Mouse (Mus musculus): ENCODE measurements around the gene Amt. TPM values are rescaled to one million over a fixed set of nuclear protein-coding genes. Genes with fewer than 3 reads are reported as not detected.
A peak's percentile ranks its signal among the peaks of the same experiment; 100 is the strongest.
"Not testable (repeated sequence)": the region's sequence is repeated elsewhere in the genome, so short reads cannot be mapped to it uniquely, and the experiment has no call there.

The Amt gene
- total RNA-seq, 2 experiments from 2014 or later: 34.9 to 36.2 TPM

GRCm38 (mm10) chr9:108284410-108284809 lies 12.2 kb upstream of the Amt start:
- DNase-seq: no peak

- not testable (repeated sequence) for DNase-seq
Observed at GRCm38 (mm10) chr9:108287526-108288238, 9.0 kb upstream of the Amt start.

- DNase-seq: no peak
Observed at GRCm38 (mm10) chr9:108289347-108289746, 7.3 kb upstream of the Amt start.

- DNase-seq: peak; percentile 90 to 91
Observed at GRCm38 (mm10) chr9:108290016-108290750, 6.5 kb upstream of the Amt start, which contains the start of gene Nicn1. TSS of gene Nicn1 (plus strand) at chr9:108290429.

- no peak for DNase-seq
Observed at GRCm38 (mm10) chr9:108290773-108291172, 5.9 kb upstream of the Amt start.

- DNase-seq: no peak
Observed at GRCm38 (mm10) chr9:108301853-108302252, 5.2 kb downstream of the Amt start.

- DNase-seq: no peak
Observed at GRCm38 (mm10) chr9:108304716-108305115, 8.1 kb downstream of the Amt start.

- DNase-seq: no peak
Observed at GRCm38 (mm10) chr9:108305170-108305569, 8.5 kb downstream of the Amt start.

- peak; percentile 99 for DNase-seq
Observed at GRCm38 (mm10) chr9:108305629-108306520, 9.2 kb downstream of the Amt start, which contains the start of the genes Rhoa and Tcta. TSS of gene Rhoa (plus strand) at chr9:108306129. TSS of gene Tcta (minus strand) at chr9:108306160.

- no peak for DNase-seq
Observed at GRCm38 (mm10) chr9:108306571-108306980, 9.9 kb downstream of the Amt start.

GRCm38 (mm10) chr9:108307021-108307807 lies 10.6 kb downstream of the Amt start:
- DNase-seq: no peak

- DNase-seq: no peak
Observed at GRCm38 (mm10) chr9:108308141-108308540, 11.5 kb downstream of the Amt start.

GRCm38 (mm10) chr9:108317572-108317971 lies 20.9 kb downstream of the Amt start:
- DNase-seq: no peak

- DNase-seq: no peak
Observed at GRCm38 (mm10) chr9:108318462-108318861, 21.8 kb downstream of the Amt start.

GRCm38 (mm10) chr9:108322054-108322453 lies 25.4 kb downstream of the Amt start:
- not testable (repeated sequence) for DNase-seq

GRCm38 (mm10) chr9:108324784-108325183 lies 28.1 kb downstream of the Amt start:
- no peak for DNase-seq

GRCm38 (mm10) chr9:108325811-108326210 lies 29.2 kb downstream of the Amt start:
- no peak for DNase-seq

- no peak for DNase-seq
Observed at GRCm38 (mm10) chr9:108337848-108338550, 41.3 kb downstream of the Amt start.

- DNase-seq: no peak
Observed at GRCm38 (mm10) chr9:108338551-108338885, 41.9 kb downstream of the Amt start.

GRCm38 (mm10) chr9:108338886-108339781 lies 42.5 kb downstream of the Amt start, which contains the start of gene Gpx1:
TSS of gene Gpx1 (plus strand) at chr9:108338903.
- peak; percentile 79 to 84 for DNase-seq

Measured in layer of hippocampus, postnatal 36 days (tissue).